Mouse (Mus musculus): ENCODE results near the gene Sp9. TPM values are rescaled to one million over a fixed set of nuclear protein-coding genes. Genes with fewer than 3 reads are reported as not detected.

The Sp9 gene
- total RNA-seq (2023): not detected

GRCm38 (mm10) chr2:73271459-73272161, at the start of gene Sp9:
Sp9 (plus strand) TSS chr2:73271925.

GRCm38 (mm10) chr2:73312152-73313116, 40.7 kb downstream of the Sp9 start, which contains the start of the genes Scrn3 and Cir1:
Scrn3 (plus strand) TSS chr2:73312601.
Cir1 (minus strand) TSS chr2:73312701.

Other genes with a start within 250 kb of the Sp9 start
- gene Ola1, start 53.0 kb upstream of the Sp9 start, total RNA-seq (2023): 41.4 TPM
- 5.7 TPM for gene Scrn3, start 40.7 kb downstream of the Sp9 start, total RNA-seq (2023)
- gene Cir1, start 40.8 kb downstream of the Sp9 start, total RNA-seq (2023): 39.7 TPM
- gene Gpr155, start 114.6 kb downstream of the Sp9 start, total RNA-seq (2023): 13.2 TPM